Mouse (Mus musculus) layer of hippocampus, adult 9-11 months (tissue): Measurements from ENCODE around the gene Ajap1.

Experiments used
- DNase-seq: peaks from one replicate; pipeline ENCODE4 v3.0.0; 2022

The Ajap1 gene

DNA sequence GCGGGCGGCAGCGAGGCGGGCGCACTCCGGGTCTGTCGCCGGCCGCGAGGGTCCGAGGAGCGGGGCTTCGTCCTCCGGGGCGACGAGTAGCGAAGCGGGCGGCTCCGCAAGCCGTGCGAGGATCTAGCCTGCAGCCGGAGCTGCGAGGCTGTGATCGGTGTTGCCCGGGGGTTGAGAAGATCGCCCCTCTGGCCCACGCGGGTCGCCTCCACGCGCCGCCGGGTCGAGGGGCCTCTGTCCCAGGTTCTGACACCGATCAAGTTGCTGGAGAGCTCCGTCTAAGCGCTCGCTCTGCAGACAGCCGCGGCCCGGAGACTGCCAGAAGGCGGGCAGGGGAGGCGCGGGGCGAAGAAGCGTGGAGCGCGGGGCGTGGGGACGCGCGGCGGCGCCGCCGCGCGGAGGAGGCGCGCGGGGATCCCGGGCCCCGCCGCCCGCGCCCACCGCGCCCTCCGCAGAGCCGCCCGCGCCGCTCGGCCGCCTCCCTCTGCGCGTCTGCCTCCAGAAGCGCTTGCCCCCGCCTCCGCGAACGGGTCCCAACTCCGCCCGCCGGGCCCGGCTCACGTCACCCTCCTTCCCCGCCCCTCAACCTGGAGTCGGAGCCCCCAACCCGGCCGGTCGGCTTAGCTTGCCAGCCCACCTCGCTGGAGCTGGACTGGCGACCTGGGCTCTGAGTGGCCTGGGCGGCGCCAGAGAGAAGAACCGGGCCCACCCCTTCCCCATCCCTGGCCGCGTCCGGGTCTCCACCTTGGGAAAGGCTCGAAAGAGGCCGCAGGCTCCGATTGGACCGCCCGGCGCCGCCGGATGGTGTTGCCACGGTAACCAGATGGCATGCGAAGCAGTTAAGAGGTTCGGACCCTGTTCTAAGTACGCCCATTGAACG, at the start of gene Ajap1:
Gene Ajap1, minus strand, starts transcription at position 353 of the 880 bp plus-strand sequence.
- peak; percentile 69 for DNase-seq

DNA sequence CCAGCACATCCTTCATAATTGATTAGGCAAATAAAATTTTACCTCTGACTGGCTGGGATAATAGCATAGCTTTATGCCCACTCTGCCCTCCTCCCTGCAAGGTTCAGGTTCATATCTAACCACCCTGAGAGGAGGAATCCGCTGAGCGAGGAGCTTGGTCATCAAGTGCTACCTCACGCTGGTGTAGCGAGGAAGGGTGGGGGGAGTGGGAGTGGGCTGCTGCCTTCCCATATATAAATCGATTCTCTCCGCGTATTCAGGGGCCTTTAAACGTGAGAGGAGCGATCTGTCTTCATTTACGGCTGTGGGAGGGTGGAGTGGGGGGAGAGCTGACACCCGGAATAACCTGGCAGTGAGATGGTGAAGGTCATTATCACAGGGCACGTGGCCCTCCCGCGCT, 47.9 kb upstream of the Ajap1 start:
- DNase-seq: no peak

DNA sequence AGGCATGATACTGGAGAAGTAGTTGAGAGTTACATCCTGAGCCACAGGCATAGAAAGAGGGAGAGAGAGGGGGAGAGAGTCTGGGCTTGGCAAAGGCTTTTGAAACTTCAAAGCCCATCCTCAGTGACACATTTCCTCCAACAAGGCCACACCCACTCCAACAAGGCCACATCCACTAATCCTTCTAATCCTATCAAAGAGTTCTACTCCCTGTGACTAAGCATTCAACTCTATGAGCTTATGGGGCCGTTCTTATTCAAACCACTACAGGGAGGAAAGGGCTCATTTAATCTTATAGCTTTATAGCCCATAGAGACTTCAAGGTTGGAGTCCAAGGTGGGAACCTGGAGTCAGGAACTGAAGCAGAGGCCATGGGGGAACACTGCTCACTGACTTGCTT, 39.0 kb upstream of the Ajap1 start:
- DNase-seq: no peak

DNA sequence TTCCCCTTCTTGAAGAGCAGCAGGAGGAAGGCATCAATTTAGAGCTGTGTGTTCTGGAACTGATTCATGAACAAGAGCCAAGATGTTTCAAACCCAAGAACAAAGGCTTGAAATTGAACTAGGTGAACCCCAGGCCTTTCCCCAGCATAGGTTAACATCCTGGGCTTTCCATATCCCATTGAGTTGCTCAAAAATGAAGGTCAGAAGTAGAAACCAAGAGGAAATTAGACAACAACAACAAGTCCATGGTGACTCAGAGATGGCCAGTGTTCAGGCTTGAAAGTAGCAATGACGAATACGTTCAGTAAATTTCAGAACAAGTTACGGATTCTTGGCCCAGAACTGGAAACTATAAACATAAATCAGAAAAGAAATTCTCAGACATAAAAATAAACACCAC, 37.3 kb upstream of the Ajap1 start:
- DNase-seq: no peak

DNA sequence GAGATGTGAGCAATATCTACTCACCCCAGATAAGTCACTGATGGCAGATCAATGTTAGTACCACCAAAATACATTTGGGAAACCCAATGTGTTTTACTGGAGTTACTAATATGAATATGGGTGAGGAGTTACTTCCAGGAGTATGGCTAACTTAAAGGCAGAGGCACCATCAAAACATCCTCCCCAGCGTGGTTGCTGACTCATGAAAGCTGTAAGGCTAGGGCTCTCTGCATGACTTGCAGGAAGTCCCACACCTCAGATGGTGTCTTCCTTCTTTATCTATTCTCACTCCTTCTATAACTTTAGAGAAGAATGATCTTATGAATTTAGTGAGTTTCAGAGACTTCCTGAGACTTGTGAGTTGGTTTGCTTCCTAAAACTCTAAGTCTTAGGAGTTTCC, 36.7 kb upstream of the Ajap1 start:
- DNase-seq: no peak

DNA sequence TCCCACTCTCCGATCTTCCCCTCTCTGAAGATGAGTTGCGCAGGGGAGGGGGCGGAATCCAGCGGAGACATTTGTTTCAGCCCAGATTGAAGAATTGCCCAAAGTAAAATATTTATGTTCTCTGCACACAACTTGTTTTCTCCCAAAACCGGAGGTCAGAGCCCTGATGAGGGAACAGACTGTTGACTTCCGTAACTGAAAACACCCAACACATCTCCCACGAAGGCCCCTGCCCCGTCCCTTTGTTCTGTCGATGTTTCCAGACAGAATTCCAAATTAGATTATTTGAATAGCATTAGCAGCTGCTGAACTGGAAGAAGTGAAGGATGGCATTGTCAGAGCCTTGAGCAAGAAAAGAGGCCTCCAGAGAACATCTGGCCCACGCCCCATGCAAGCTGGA, 33.2 kb upstream of the Ajap1 start:
- no peak for DNase-seq

DNA sequence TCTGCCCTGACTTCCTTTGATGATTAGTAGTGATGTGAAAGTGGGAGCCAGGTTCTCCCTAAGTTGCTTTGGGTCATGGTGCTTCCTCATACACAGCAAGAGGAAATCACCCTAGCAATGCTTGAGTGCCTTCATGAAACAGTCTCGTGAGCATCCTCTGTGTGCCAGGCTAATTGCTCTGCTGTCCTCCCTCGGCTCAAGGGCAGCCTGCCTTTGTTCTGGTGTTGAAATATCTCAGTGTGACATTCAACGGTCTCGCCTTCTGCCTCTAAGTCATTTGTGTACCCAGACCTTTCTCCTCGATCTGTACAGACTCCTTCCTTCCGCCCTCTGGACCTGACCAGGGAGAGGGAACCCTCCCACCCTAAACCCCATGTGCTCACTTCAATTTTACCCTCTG, 31.5 kb upstream of the Ajap1 start:
- DNase-seq: no peak

DNA sequence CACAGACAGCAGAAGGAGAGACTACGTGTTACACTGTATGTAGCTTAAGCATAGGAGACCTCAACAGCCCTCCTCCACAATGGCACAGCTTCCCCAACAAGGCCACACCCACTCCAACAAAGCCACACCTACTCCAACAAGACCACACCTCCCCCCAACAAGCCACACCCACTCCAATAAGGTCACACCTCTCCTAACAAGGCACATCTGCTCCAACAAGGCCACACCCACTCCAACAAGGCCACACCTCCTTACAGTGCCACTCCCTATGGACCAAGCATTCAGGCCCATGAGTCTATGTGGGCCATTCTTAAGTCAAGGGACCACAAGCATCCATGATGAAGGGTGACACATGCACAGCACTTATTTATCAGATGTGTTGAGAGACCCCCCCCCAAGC, 28.9 kb upstream of the Ajap1 start:
- DNase-seq: no peak

DNA sequence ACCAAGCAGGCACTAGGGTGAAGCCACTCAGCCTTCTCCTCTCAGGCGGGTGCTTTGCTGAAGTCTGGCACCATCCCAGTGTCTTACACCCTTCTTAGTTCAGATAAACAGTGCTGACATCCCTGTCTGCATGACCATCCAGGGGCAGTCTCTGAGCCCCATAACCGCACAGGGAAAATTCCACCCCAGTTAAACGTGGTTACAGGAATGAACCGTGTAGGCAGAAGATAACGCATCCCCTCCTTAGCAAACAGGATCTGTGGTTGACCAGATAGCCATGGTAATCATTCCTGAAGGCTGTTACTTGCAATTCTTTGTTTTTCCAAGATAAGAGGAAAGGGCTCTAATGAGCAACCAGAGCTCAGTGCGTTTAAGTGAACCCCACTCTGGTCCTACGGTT, 19.3 kb upstream of the Ajap1 start:
- DNase-seq: no peak

DNA sequence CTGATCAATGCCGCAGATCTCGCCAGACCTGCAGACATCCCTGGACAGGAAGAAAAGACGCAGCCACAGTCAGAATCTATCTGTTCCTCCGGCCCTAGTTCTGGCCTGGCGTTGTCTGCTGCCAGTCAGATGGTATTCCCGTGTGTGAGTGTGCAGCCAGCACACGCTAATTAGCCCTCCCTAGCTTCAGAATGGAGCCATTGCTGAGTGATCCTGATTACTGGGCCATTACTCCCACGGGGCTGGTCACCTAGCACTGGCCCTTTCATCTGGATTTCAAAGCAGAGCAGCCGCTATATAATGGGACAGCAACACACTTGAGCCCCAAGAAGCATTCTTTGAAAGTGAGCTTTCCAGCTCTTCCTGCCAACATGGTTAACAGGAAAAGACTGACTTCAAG, 9.8 kb upstream of the Ajap1 start:
- DNase-seq: no peak

DNA sequence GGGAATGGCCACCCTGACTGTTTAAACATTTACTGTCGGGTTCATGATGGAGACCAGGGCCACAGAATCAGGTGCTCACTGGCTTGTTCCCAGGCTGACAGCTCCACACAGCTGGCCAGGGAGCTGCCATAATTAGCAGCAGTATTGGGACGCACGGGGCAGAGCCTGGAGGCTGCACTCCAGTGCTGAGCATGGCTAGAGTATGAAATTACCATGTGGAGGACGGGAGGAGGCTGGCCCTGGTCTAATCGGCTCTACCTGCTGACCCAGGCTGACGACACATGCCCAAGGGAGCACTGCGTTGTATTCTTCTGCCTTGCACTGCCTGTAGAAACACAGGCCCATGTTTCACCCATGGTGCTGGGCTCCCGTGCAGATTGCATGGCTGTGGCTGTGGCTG, 6.5 kb upstream of the Ajap1 start:
- DNase-seq: no peak

DNA sequence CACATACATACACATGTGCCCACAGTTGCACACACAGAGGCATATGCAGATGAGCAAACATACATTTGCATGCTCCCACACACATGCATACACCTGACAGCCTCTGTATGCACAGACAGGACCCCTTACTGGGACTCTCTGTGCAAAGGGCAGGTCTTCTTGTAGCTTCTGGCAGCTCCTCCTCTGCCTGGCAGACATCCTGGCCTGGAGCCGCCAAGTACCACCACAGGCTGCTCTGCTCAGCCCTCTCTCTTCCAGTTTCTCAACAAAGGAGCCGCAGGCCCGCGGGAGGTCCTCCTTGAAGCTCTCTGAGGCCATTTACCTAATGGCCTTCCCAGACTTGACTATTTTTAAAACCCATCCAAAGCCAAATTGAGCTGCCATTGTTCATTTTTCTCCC, 3.3 kb upstream of the Ajap1 start:
- DNase-seq: no peak

DNA sequence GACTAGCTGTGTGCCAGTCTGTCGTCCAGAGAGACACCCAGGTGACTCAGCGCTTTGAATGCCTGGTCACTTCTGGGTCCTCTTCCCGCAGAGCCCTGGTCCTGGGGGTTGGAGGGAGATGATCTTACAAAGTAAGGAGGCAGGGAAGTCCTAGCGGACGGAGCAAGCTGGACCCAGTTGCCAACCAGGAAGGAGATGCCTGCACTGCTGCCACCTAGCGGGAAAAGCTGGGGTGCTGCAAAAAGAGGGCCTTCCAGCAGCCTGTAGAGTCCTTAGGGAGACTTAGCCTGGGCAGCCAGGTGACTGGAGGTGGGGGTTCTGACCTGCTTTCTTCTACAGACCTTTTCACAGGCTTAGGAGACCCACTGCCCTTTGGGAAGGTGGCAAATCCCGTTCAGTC, 1.8 kb upstream of the Ajap1 start:
- peak; percentile 47 for DNase-seq

DNA sequence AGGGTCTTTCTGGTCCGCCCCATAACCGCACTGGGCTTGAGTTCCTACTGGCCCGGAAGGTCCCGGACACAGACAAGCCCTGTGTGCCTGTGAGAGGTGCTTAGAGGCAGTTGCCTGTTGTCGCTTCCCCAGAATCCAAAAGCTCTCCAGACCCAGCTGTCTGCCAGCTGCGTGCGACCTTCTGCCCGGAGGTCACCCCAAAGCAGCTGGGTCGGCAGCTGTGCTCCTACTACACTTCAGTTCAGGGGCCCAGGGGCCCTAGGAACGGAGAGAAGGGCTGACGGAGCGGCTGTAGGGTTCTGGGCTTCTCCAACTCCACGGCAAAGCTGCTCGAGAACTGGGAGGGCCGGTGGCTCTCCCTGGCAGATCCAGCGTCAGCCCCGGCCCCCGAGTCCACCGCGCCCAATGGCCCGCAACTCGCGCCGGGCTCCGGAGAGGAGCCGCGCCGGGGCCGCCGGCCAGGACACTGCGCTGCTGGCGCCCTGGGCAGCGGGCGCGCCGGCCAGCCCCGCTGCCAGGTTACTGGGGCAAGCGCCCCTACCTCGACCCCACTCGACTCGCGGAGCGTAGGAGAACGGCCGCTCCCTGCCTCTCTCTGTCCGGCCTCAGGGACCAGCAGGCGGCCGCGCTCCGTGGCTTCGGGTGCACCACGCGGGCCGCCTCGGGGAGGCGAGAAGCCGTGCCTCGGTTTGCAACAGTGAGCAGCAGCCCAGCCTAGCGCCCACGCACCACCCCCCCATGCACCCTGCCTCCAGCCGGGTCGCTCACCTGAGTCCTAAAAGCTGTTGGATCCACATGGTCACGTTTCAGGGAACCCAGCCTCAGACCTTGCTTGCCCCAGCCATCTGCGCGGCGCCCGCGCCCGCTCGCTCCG, 1.0 kb downstream of the Ajap1 start:
- no peak for DNase-seq

DNA sequence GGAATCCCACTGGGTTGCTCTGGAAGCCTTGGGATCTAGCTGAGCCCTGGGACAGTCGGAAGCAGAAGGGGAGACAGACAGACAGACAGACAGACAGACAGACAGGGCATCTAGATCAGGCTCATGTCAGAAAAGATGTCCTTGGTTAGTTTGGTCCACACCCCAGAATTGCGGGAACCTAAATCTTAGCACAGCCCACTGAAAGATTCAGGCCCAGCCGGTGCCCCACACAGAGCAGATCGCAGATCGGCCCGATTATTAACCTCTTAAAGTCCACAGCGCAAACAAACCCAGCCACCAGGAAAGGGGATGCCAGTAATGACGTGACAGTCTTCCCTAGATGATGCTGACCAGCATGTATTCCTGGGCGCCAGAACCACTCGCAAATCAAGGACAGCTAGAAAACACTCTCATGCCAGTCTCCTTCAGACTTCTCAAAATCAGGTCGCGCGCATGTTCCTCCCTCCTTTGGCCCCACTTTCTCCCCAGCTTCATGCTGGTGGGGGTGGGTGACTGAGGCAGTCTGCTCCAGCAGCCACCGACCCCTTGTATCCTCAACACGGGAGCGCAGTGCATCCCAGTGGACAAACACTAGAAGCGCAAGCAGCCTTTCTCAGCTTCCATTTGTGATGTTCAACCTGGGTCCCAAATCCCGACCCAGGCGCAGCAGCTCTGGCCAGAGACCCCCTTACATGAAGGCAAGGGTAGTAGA, 1.9 kb downstream of the Ajap1 start:
- peak; percentile 79 for DNase-seq

DNA sequence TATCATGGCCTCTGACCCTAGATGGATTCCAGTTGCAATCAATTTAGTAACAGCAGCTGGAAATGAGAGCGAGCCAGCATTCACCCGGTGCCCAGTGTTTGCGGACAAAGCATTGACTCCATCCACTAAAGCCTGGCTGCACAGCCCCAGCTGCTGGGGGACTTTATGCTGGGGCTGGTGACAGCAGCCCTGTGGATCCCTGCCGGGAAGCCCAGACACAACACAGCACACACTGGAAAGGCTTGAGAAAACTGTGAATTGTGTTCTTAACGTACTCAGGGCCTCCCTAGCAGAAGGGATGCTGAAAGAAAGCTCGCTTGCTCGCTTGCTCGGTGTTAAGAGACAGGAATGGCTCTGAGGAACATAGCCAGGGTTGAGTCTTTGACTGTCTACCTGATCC, 3.5 kb downstream of the Ajap1 start:
- DNase-seq: no peak

DNA sequence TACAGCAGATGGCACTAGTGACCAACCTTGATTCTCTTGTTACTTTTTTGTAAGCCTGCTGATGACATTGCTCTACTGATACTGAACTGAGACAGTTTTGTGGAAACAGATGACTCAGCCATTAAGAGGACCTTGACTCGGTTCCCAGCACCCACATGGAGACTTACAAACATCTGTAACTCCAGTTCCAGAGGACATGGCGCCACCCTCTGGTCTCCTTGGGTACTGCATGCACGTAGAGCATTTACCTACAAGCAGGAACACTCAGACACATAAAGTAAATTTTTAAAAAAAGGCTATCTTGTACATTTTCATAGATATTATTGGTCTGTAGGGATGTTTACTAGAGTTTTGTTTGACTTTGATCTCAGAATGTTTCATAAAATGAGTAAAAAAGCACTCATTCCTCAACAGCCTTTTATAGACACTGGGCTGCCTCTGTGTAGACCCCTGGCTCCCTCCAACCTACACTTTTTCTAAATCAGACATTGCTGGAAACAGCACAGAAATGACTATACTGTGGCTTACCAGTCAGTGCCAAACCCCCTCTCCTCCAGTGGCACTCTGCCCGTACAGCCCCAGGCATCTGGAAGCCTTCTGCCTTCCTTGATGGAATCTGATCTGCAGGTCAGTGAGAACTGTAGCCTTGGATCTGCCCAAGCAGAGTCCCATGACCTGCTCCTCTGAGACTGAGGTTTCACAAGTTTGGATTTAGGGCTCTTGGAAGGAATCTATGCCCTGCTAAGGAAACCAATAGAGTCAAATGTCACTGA, 8.9 kb downstream of the Ajap1 start:
- no peak for DNase-seq

DNA sequence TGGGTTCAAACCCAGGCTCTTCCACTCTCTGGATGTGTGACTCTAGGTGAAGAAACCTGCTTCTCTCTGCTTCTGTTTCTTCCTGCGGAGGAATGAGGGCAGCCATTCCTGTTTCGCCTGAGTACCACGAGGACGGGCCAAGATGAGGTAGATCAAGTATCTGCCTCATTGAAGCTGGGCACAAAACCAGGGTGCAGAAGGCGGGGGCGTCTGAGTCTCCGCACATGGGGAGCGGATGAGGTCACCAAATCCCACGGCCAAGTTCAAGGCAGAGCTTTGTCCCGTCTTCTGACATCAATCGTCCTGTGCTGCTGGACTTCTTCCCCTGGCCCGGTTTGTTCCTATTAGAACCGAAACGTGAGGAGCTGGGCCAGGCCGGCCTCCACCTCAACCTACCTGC, 12.9 kb downstream of the Ajap1 start:
- DNase-seq: no peak

DNA sequence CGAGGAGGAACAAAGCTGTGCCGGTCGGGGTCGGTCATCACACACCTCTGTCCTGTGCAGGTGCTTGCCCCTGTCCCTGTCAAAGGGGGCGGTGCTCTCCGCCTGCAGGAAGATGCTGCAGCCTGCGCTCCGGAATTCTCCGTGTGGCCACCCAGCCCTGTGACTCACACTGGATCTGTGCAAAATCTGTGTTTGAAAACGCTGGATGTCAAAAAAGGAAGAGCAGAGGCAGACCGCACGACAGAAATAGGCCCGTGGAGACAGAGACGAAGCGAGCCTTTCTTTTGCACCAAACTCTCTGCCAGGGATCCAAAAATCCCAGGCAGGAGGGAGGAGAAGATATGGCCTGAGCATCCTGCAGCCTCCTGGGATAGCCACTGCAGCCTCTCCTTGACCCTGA, 22.7 kb downstream of the Ajap1 start:
- DNase-seq: peak; percentile 67

DNA sequence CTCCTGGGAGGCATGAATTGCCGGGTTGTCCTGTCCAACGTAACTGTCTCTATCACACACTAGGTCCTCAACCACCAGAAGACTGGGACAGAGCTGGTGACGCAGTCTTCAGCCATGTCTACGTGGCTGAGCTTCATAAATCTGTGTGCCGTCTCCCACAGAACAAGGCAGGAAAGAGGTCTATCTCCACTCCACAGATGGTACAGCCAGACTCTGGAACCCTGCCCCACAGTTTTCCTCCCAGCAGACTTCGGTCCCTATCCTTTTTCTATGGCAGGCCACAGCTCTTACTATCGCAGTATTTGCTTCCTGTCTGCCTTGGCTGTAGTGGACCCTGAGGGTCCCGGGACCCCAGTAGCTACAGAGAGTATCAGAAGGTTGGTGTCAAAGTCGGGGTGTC, 23.1 kb downstream of the Ajap1 start:
- no peak for DNase-seq

DNA sequence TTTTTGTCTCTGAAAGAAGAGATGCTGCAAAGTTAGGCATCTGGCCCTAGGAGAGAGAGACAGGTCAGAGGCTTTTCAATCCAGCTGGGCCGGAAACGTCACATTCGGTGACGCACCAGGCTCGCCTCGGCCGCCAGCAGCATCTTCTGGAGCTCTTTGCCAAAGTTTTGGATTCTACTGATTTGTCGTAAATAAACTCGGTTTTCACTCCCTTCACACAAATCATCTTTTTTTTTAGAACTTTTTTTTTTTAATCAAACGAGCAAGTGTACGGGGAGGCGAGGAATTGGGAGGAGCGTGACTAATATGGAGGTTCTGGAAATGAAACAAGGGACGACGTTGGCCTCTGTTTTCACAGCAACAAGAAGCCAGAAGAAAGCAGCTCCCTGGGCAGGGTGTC, 23.8 kb downstream of the Ajap1 start:
- DNase-seq: no peak

DNA sequence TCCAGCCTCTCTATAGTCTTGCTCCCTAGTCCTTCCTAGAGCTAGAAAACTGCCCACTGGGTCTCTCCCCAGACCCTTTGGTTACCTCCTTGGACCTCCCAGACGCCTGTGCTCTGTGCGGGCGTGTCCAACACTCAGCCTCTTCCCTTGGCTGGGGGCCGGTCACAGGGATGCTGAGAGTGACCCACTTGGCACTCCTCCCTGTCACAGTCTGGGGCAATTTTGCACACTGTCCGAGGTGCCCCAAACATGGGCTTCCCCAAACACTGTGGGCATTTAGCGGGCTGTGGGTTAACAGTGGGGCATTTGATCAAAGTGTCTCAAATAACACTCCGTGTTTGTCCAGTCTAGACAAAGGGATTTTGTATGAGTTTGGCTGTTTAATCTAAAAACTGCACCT, 29.1 kb downstream of the Ajap1 start:
- no peak for DNase-seq

DNA sequence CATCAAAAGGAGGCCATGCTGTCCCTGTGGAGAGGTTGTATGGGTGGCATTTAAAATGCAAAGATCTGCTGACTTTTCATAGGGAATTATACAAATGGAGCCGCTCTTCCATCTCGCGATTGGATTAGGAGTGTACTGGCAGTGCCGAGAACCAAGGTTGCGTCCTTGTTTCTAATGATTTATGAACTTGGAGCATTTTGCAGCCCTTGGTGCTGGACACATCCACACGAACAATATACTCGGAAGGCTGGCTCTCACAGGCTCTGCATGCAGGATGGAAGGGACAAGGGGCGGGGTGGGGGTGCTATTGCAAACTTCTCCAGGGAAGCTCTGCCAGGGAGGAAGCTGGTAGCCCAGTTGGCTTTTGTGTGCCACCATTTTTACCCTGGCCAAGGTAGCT, 31.1 kb downstream of the Ajap1 start:
- no peak for DNase-seq
